17 mouse cellular contexts compared by ENCODE assay signal in genomic region chr13:30083949-30084348, GRCm38 (mm10). TPM values are rescaled to one million over a fixed set of nuclear protein-coding genes. Genes with fewer than 3 reads are reported as not detected.
DNase-seq lines count a peak whose midpoint lies in the region; ATAC-seq and TF ChIP-seq lines count a peak whose summit lies in the region.
"Had no signal": no experiment of that assay in that cellular context is flagged by ENCODE, and none has a peak within 500 bp of the region (broad histone marks: within the 10 kb centered on the region; RNA-seq: fewer than 3 reads in every experiment).

No protein-coding gene starts in this region.

- peak; percentile 77 for ATAC-seq in heart, embryonic 12.5 days (ENCODE audit: insufficient number of reproducible peaks, low FRiP score)
- ATAC-seq in stomach, embryonic 14.5 days (ENCODE audit: insufficient number of reproducible peaks, insufficient read depth, low FRiP score, low read depth) = 0 out of 2 replicates have a peak, but pooled peaks have one; percentile 3
- ATAC-seq in stomach, postnatal 0 days (ENCODE audit: low FRiP score, low TSS enrichment) = no peak
- ATAC-seq in liver, embryonic 12.5 days = peak; percentile 95
- peak; percentile 65; the same call in 1 of the 2 replicates for ATAC-seq in stomach, embryonic 15.5 days (ENCODE audit: insufficient read depth, low FRiP score, low read depth)
- no peak for ATAC-seq in cerebellum, adult (ENCODE audit: insufficient number of reproducible peaks, low FRiP score, low TSS enrichment)
- ATAC-seq: activated CD4-positive, CD25-positive, alpha-beta regulatory T cell, adult 4 months; forebrain, embryonic 16.5 days; lung, postnatal 0 days; Patski had no signal

- H3K27ac ChIP-seq in heart, embryonic 12.5 days (ENCODE audit: poor library complexity, severe bottlenecking) = peak overlapping the region; percentile 63
- no peak overlapping the region for H3K27ac ChIP-seq in stomach, embryonic 14.5 days (ENCODE audit: low read length)
- no peak overlapping the region for H3K27ac ChIP-seq in stomach, postnatal 0 days (replicated peaks)
- peak overlapping the region; percentile 85 for H3K27ac ChIP-seq in liver, embryonic 12.5 days
- no peak overlapping the region for H3K27ac ChIP-seq in stomach, embryonic 15.5 days
- H3K27ac ChIP-seq: hindbrain, embryonic 13.5 days; neural tube, embryonic 12.5 days had no signal

- no peak overlapping the region for H3K4me3 ChIP-seq in heart, embryonic 12.5 days
- H3K4me3 ChIP-seq in stomach, embryonic 14.5 days (ENCODE audit: low read depth, low read length) = no peak overlapping the region
- H3K4me3 ChIP-seq in stomach, postnatal 0 days (ENCODE audit: low read depth, low read length) = no peak overlapping the region
- H3K4me3 ChIP-seq in liver, embryonic 12.5 days = peak overlapping the region; percentile 22
- no peak overlapping the region for H3K4me3 ChIP-seq in stomach, embryonic 15.5 days (replicated peaks)
- H3K4me3 ChIP-seq: hindbrain, embryonic 13.5 days; neural tube, embryonic 12.5 days had no signal

- H3K36me3 ChIP-seq in heart, embryonic 12.5 days = no peaks in the 10 kb centered on the region
- H3K36me3 ChIP-seq in stomach, embryonic 14.5 days (ENCODE audit: control insufficient read depth, insufficient read depth, low read length) = no peaks in the 10 kb centered on the region
- no peaks in the 10 kb centered on the region for H3K36me3 ChIP-seq in stomach, postnatal 0 days (ENCODE audit: control insufficient read depth, insufficient read depth, low read length)
- no peaks in the 10 kb centered on the region for H3K36me3 ChIP-seq in liver, embryonic 12.5 days
- H3K36me3 ChIP-seq in stomach, embryonic 15.5 days = no peaks in the 10 kb centered on the region
- H3K36me3 ChIP-seq: hindbrain, embryonic 13.5 days; neural tube, embryonic 12.5 days had no signal

- DNase-seq in heart, postnatal 10 days = no peak
- DNase-seq in stomach, postnatal 0 days (ENCODE audit: low spot score) = no peak
- DNase-seq in adipocyte (ENCODE audit: low spot score) = no peak
- DNase-seq: adrenal gland, postnatal 25 days; right cerebral cortex, postnatal 14 days; thymus, adult 18-20 months had no signal

- intact Hi-C loops in heart, postnatal 10 days (cut with DNase I) = loop anchor here (2.0 kb wide), 1 partner anchor 97 kb away; the partner anchor contains the start of gene E2f3

- H3K27me3 ChIP-seq in heart, embryonic 12.5 days (replicated peaks) = no peaks in the 10 kb centered on the region
- H3K27me3 ChIP-seq in stomach, embryonic 14.5 days (ENCODE audit: control insufficient read depth, insufficient read depth, low read length) = no peaks in the 10 kb centered on the region
- H3K27me3 ChIP-seq in stomach, postnatal 0 days (ENCODE audit: control insufficient read depth, insufficient read depth, low read length) = no peaks in the 10 kb centered on the region
- no peaks in the 10 kb centered on the region for H3K27me3 ChIP-seq in liver, embryonic 12.5 days (replicated peaks)
- H3K27me3 ChIP-seq in stomach, embryonic 15.5 days (replicated peaks) = no peaks in the 10 kb centered on the region
- H3K27me3 ChIP-seq: hindbrain, embryonic 13.5 days; neural tube, embryonic 12.5 days had no signal

- TF ChIP-seq EP300 in stomach, postnatal 0 days (optimal IDR thresholded peaks at IDR 0.05) = no peak

- H3K4me1 ChIP-seq in heart, embryonic 12.5 days (replicated peaks) = peaks cover 10% of the 10 kb centered on the region
- H3K4me1 ChIP-seq in stomach, embryonic 14.5 days (ENCODE audit: control insufficient read depth, insufficient read depth, low read length) = no peaks in the 10 kb centered on the region
- H3K4me1 ChIP-seq in stomach, postnatal 0 days (replicated peaks; ENCODE audit: control insufficient read depth, insufficient read depth) = no peaks in the 10 kb centered on the region
- peaks cover 26% of the 10 kb centered on the region for H3K4me1 ChIP-seq in liver, embryonic 12.5 days
- H3K4me1 ChIP-seq in stomach, embryonic 15.5 days = no peaks in the 10 kb centered on the region
- H3K4me1 ChIP-seq: neural tube, embryonic 12.5 days had no signal

- no peak for TF ChIP-seq CTCF in stomach, postnatal 0 days (IDR thresholded peaks at IDR 0.05; ENCODE audit: low read depth)

- H3K9me3 ChIP-seq in heart, embryonic 12.5 days (replicated peaks) = no peaks in the 10 kb centered on the region
- H3K9me3 ChIP-seq in stomach, embryonic 14.5 days (ENCODE audit: control insufficient read depth, low read depth, low read length) = no peaks in the 10 kb centered on the region
- no peaks in the 10 kb centered on the region for H3K9me3 ChIP-seq in stomach, postnatal 0 days (ENCODE audit: control insufficient read depth, low read length)
- H3K9me3 ChIP-seq in liver, embryonic 12.5 days (replicated peaks) = no peaks in the 10 kb centered on the region
- no peaks in the 10 kb centered on the region for H3K9me3 ChIP-seq in stomach, embryonic 15.5 days
- H3K9me3 ChIP-seq: hindbrain, embryonic 13.5 days; neural tube, embryonic 12.5 days had no signal

- H3K9ac ChIP-seq in heart, embryonic 12.5 days = no peak overlapping the region
- no peak overlapping the region for H3K9ac ChIP-seq in stomach, embryonic 14.5 days (replicated peaks; ENCODE audit: low read depth, low read length)
- no peak overlapping the region for H3K9ac ChIP-seq in stomach, postnatal 0 days (ENCODE audit: low read length)
- peak overlapping the region; percentile 40; the same call in 1 of the 2 replicates for H3K9ac ChIP-seq in liver, embryonic 12.5 days
- H3K9ac ChIP-seq in stomach, embryonic 15.5 days = no peak overlapping the region
- H3K9ac ChIP-seq: hindbrain, embryonic 13.5 days; neural tube, embryonic 12.5 days had no signal

- H3K4me2 ChIP-seq in heart, embryonic 12.5 days = peak overlapping the region; percentile 35; the same call in 1 of the 2 replicates
- H3K4me2 ChIP-seq in stomach, embryonic 14.5 days (replicated peaks; ENCODE audit: low read depth, low read length) = no peak overlapping the region
- no peak overlapping the region for H3K4me2 ChIP-seq in stomach, postnatal 0 days (replicated peaks; ENCODE audit: low read depth)
- peak overlapping the region; percentile 63 for H3K4me2 ChIP-seq in liver, embryonic 12.5 days
- no peak overlapping the region for H3K4me2 ChIP-seq in stomach, embryonic 15.5 days
- H3K4me2 ChIP-seq: hindbrain, embryonic 13.5 days; neural tube, embryonic 12.5 days had no signal

- 7% methylated on average over 6 of the region's 6 CpGs for WGBS in heart, embryonic 12.5 days
- 58% methylated on average over 6 of the region's 6 CpGs for WGBS in stomach, embryonic 14.5 days
- WGBS in stomach, postnatal 0 days = 76% methylated on average over 6 of the region's 6 CpGs
- 11% methylated on average over 6 of the region's 6 CpGs for WGBS in liver, embryonic 12.5 days (ENCODE audit: insufficient replicate concordance)
- 70% methylated on average over 6 of the region's 6 CpGs for WGBS in stomach, embryonic 15.5 days

RNA-seq across cellular contexts. Expression of gene Mboat1, which starts 52.3 kb away (rescaled TPM):
- polyA plus RNA-seq in heart, embryonic 12.5 days (2016; fragmentation: Nextera tagmentation; extraction: Ambion mirVana) = 2.6 and 3.2 TPM in 2 replicates
- 1 to 10 TPM; 1.4 to 2.4 TPM for total RNA-seq in heart, postnatal 10 days (2021)
- polyA plus RNA-seq in stomach, embryonic 14.5 days (2014; fragmentation: Nextera tagmentation; extraction: Ambion mirVana) = 38.2 and 45.7 TPM in 2 replicates
- polyA plus RNA-seq in stomach, postnatal 0 days (2015; fragmentation: Nextera tagmentation; extraction: Ambion mirVana) = 98.7 and 104 TPM in 2 replicates
- polyA plus RNA-seq in liver, embryonic 12.5 days (2016; fragmentation: Nextera tagmentation; extraction: Ambion mirVana) = 2.6 TPM in 2 replicates
- polyA plus RNA-seq in stomach, embryonic 15.5 days (2015; fragmentation: Nextera tagmentation; extraction: Ambion mirVana) = 50.0 and 54.3 TPM in 2 replicates

Comparison
In these comparisons a context has a peak if more than half of its experiments do, and no peak if none do; other contexts are left out.
1. ATAC-seq: peak in heart, embryonic 12.5 days (single experiment), stomach, embryonic 14.5 days (single experiment), liver, embryonic 12.5 days (single experiment) and stomach, embryonic 15.5 days (single experiment); none in stomach, postnatal 0 days (single experiment) and cerebellum, adult (single experiment).
2. H3K27ac ChIP-seq: peak in heart, embryonic 12.5 days (single experiment) and liver, embryonic 12.5 days (single experiment); none in stomach, embryonic 14.5 days (single experiment), stomach, postnatal 0 days (single experiment) and stomach, embryonic 15.5 days (single experiment).
3. H3K4me2 ChIP-seq: peak in heart, embryonic 12.5 days (single experiment) and liver, embryonic 12.5 days (single experiment); none in stomach, embryonic 14.5 days (single experiment), stomach, postnatal 0 days (single experiment) and stomach, embryonic 15.5 days (single experiment).